Mouse (Mus musculus) liver, embryonic 16.5 days (tissue): ENCODE results near the gene Nnmt. TPM values are rescaled to one million over a fixed set of nuclear protein-coding genes. Genes with fewer than 3 reads are reported as not detected.

ENCODE experiments used
- ATAC-seq: fragments of 200-750 bp; cut with Nextera tagmentation; 2 replicates; pipeline ENCODE4 v1.8.0; 2017; ENCODE audit warnings: low read depth, mild to moderate bottlenecking, moderate number of reproducible peaks, moderate library complexity
- H3K27ac ChIP-seq: fragments of 300-500 bp; sonication (generic); 2 replicates; pipeline ENCODE4 v1.5.1; 2014; ENCODE audit warnings: mild to moderate bottlenecking, low read length
- H3K27me3 ChIP-seq: fragments of 300-500 bp; sonication (generic); 2 replicates; pipeline ENCODE4 v1.6.1; 2014; ENCODE audit warnings: low read depth, low read length, mixed read lengths; ENCODE audit not compliant: control insufficient read depth, insufficient read depth
- H3K36me3 ChIP-seq: fragments of 300-500 bp; sonication (generic); 2 replicates; pipeline ENCODE4 v1.6.1; 2014; ENCODE audit warnings: mild to moderate bottlenecking; ENCODE audit not compliant: control insufficient read depth, insufficient read depth
- H3K4me1 ChIP-seq: fragments of 300-500 bp; sonication (generic); 2 replicates; pipeline ENCODE4 v1.6.1; 2014; ENCODE audit warnings: low read depth, low read length, mixed read lengths; ENCODE audit not compliant: control insufficient read depth
- H3K4me2 ChIP-seq: fragments of 300-500 bp; sonication (generic); 2 replicates; pipeline ENCODE4 v1.6.1; 2014; ENCODE audit warnings: low read depth, low read length, mixed read lengths
- H3K4me3 ChIP-seq: fragments of 300-500 bp; sonication (generic); 2 replicates; pipeline ENCODE4 v1.5.1; 2014; ENCODE audit warnings: low read depth, mild to moderate bottlenecking, low read length
- H3K9ac ChIP-seq: fragments of 300-500 bp; sonication (generic); 2 replicates; pipeline ENCODE4 v1.6.1; 2014; ENCODE audit warnings: low read depth, low read length
- H3K9me3 ChIP-seq: fragments of 300-500 bp; sonication (generic); replicated peaks from 2 replicates; pipeline ENCODE4 v1.6.1; 2016; ENCODE audit warnings: low read length; ENCODE audit not compliant: control insufficient read depth
- WGBS: fragments of 180-500 bp; shearing (Covaris S2); extraction: QIAGEN DNeasy Blood & Tissue Kit; methylation state at CpG from one replicate; pipeline ENCODE4 v1.1.7; 2014; ENCODE audit not compliant: insufficient replicate concordance; 5-methylcytosine and 5-hydroxymethylcytosine counted together
- polyA plus RNA-seq: library from polyadenylated mRNA; unstranded; fragments of >200 nt; fragmentation: Nextera tagmentation; extraction: Ambion mirVana; gene quantifications from 2 replicates; pipeline ENCODE4 v1.2.1, GENCODE M21; 2015

Gene Nnmt
- polyA plus RNA-seq, 1 experiment from 2014 or later = 0.44 TPM

GRCm38 (mm10) chr9:48596924-48597323 is 8.0 kb downstream of the Nnmt start:
- no peak for ATAC-seq
- H3K9me3 ChIP-seq = no peaks in the 10 kb centered on the region
- H3K4me2 ChIP-seq = no peak overlapping the region
- WGBS = 49% methylated on average over 11 of the region's 11 CpGs
- H3K4me1 ChIP-seq = no peaks in the 10 kb centered on the region
- H3K27me3 ChIP-seq = no peaks in the 10 kb centered on the region
- no peak overlapping the region for H3K9ac ChIP-seq
- no peak overlapping the region for H3K27ac ChIP-seq
- H3K36me3 ChIP-seq = no peaks in the 10 kb centered on the region
- H3K4me3 ChIP-seq = no peak overlapping the region

- H3K27me3 ChIP-seq = no peaks in the 10 kb centered on the region
- ATAC-seq = no peak
- 38% methylated on average over 8 of the region's 8 CpGs for WGBS
Measured at GRCm38 (mm10) chr9:48593915-48594314, 11.0 kb downstream of the Nnmt start.

GRCm38 (mm10) chr9:48590606-48591005 is 14.3 kb downstream of the Nnmt start:
- no peak overlapping the region for H3K9ac ChIP-seq
- WGBS = 61% methylated on average over 4 of the region's 4 CpGs
- H3K4me2 ChIP-seq = no peak overlapping the region
- H3K4me1 ChIP-seq = no peaks in the 10 kb centered on the region
- H3K36me3 ChIP-seq = no peaks in the 10 kb centered on the region
- H3K27ac ChIP-seq = no peak overlapping the region
- H3K9me3 ChIP-seq = no peaks in the 10 kb centered on the region
- H3K27me3 ChIP-seq = no peaks in the 10 kb centered on the region
- no peak overlapping the region for H3K4me3 ChIP-seq
- no peak for ATAC-seq

More at GRCm38 (mm10) chr9:48593915-48594314, 11.0 kb downstream of the Nnmt start:
- H3K9ac ChIP-seq = no peak overlapping the region
- no peaks in the 10 kb centered on the region for H3K4me1 ChIP-seq
- H3K9me3 ChIP-seq = no peaks in the 10 kb centered on the region
- no peaks in the 10 kb centered on the region for H3K36me3 ChIP-seq
- no peak overlapping the region for H3K4me2 ChIP-seq
- H3K4me3 ChIP-seq = no peak overlapping the region
- no peak overlapping the region for H3K27ac ChIP-seq

GRCm38 (mm10) chr9:48586332-48586731 is 18.6 kb downstream of the Nnmt start:
- no peaks in the 10 kb centered on the region for H3K9me3 ChIP-seq
- H3K27me3 ChIP-seq = no peaks in the 10 kb centered on the region
- no peak for ATAC-seq
- H3K4me1 ChIP-seq = no peaks in the 10 kb centered on the region
- no peaks in the 10 kb centered on the region for H3K36me3 ChIP-seq
- H3K9ac ChIP-seq = no peak overlapping the region
- H3K27ac ChIP-seq = no peak overlapping the region
- under 1% methylated on average over 4 of the region's 4 CpGs for WGBS
- no peak overlapping the region for H3K4me3 ChIP-seq
- H3K4me2 ChIP-seq = no peak overlapping the region

GRCm38 (mm10) chr9:48580808-48581207 is 24.1 kb downstream of the Nnmt start:
- H3K9ac ChIP-seq = no peak overlapping the region
- 17% methylated on average over 1 of the region's 1 CpGs for WGBS
- no peaks in the 10 kb centered on the region for H3K27me3 ChIP-seq
- no peaks in the 10 kb centered on the region for H3K4me1 ChIP-seq
- no peak overlapping the region for H3K27ac ChIP-seq
- no peak for ATAC-seq
- no peaks in the 10 kb centered on the region for H3K36me3 ChIP-seq
- H3K4me2 ChIP-seq = no peak overlapping the region
- no peaks in the 10 kb centered on the region for H3K9me3 ChIP-seq
- H3K4me3 ChIP-seq = no peak overlapping the region

GRCm38 (mm10) chr9:48562388-48562787 is 42.6 kb downstream of the Nnmt start:
- H3K27me3 ChIP-seq = no peaks in the 10 kb centered on the region
- WGBS = 64% methylated on average over 5 of the region's 5 CpGs
- H3K9me3 ChIP-seq = no peaks in the 10 kb centered on the region
- H3K27ac ChIP-seq = no peak overlapping the region
- H3K4me3 ChIP-seq = no peak overlapping the region
- no peak for ATAC-seq
- H3K9ac ChIP-seq = no peak overlapping the region
- no peaks in the 10 kb centered on the region for H3K36me3 ChIP-seq
- H3K4me1 ChIP-seq = no peaks in the 10 kb centered on the region
- no peak overlapping the region for H3K4me2 ChIP-seq

- Histone ChIP-seq H3K4me2 (no peak overlapping the region), H3K36me3 (no peaks in the 10 kb centered on the region), H3K27ac (no peak overlapping the region), H3K9me3 (no peaks in the 10 kb centered on the region), H3K27me3 (no peaks in the 10 kb centered on the region), H3K4me1 (no peaks in the 10 kb centered on the region), H3K9ac (no peak overlapping the region), H3K4me3 (no peak overlapping the region)
- ATAC-seq = no peak
- 13% methylated on average over 4 of the region's 4 CpGs for WGBS
Measured at GRCm38 (mm10) chr9:48559482-48560139, 45.3 kb downstream of the Nnmt start.

- no peak overlapping the region for H3K4me2 ChIP-seq
- H3K36me3 ChIP-seq = no peaks in the 10 kb centered on the region
- no peaks in the 10 kb centered on the region for H3K9me3 ChIP-seq
- H3K9ac ChIP-seq = no peak overlapping the region
- no peaks in the 10 kb centered on the region for H3K27me3 ChIP-seq
- H3K27ac ChIP-seq = no peak overlapping the region
- WGBS = 15% methylated on average over 4 of the region's 4 CpGs
- H3K4me3 ChIP-seq = no peak overlapping the region
- no peaks in the 10 kb centered on the region for H3K4me1 ChIP-seq
- ATAC-seq = no peak
Measured at GRCm38 (mm10) chr9:48558637-48559036, 46.3 kb downstream of the Nnmt start.

GRCm38 (mm10) chr9:48549056-48549455 is 55.9 kb downstream of the Nnmt start:
- Histone ChIP-seq H3K9ac (no peak overlapping the region), H3K4me1 (no peaks in the 10 kb centered on the region), H3K27ac (no peak overlapping the region), H3K4me2 (no peak overlapping the region), H3K27me3 (no peaks in the 10 kb centered on the region), H3K4me3 (no peak overlapping the region), H3K36me3 (no peaks in the 10 kb centered on the region), H3K9me3 (no peaks in the 10 kb centered on the region)
- ATAC-seq = no peak
- WGBS = 42% methylated on average over 2 of the region's 2 CpGs
